Mouse (Mus musculus): Measurements from ENCODE around the gene Sstr5.

Sstr5 gene

DNA sequence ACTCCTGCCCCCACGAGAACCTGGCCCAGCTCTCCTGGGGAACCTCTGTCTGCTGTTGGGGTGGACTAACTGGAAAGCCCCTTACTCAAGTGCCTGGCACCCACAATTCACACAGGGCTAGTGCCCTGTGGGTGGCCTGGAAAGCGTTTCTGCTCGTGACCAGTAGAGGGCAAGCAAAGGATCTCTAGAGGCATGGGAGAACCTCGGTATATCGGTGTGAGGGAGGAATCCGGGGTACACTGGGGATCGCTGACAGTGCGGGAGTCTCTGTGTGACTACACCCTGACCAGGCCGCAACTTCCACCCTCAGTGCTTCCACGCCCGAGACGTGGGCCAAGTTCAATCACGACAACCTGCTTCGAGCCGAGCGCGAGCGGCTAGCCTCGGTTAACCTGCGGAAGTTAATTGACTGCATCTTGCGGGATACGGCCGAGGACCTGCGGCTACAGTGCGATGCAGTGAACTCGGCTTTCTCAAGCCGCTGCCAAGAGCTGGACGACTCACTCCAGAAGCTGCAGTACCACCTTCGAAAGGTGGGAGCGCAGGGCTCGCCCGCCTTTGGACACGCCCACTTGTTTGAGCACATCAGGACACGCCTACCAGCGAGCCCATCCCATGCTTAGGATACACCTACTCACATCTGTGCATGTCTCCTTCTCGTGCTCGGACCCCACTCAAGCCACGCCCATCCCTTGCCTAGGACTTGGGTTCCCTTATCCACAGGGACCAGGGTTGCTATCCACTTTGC is 22.6 kb downstream of the Sstr5 start:
- ATAC-seq (ENCODE audit: low TSS enrichment): peak; percentile 71; the same call in 1 of the 2 replicates

DNA sequence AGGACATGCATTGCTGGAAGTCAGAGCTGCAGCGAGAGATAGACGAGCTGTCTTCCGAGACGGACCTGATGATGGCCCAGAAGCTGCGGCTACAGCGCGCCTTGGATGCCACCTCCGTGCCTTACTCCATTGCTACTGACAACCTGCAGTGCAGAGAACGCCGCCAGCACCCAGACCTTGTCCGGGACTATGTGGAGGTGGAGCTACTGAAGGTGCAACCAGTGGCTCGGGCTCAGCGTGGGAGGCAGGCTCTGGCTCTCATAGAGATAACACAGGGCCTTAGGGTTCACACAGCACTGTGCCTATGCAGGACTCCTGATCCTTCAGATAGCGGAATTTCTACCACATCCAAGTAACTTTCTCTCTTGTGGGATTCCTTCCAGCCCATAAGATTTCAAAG is 25.0 kb downstream of the Sstr5 start:
- no peak for ATAC-seq (ENCODE audit: low TSS enrichment)

DNA sequence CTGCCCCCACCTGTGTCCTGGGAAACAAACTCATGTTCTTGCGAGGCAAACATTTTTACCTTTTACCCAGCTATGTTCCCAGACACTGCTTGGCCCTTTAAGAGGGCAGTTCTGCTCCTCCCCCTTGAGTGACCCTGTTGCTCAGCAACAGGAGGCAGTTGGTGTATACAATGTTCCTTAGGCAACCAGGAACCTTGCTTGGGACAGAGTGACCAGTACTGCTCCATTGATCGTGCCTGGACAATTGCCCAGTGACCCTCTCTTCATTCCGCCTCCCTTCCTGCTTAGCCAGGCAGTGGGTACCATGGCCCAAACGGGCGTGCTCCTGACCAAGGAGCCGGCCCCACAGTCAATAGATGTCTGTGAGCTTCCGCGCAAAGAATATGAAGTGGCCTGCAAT is 25.7 kb downstream of the Sstr5 start:
- no peak for ATAC-seq (ENCODE audit: low TSS enrichment)

DNA sequence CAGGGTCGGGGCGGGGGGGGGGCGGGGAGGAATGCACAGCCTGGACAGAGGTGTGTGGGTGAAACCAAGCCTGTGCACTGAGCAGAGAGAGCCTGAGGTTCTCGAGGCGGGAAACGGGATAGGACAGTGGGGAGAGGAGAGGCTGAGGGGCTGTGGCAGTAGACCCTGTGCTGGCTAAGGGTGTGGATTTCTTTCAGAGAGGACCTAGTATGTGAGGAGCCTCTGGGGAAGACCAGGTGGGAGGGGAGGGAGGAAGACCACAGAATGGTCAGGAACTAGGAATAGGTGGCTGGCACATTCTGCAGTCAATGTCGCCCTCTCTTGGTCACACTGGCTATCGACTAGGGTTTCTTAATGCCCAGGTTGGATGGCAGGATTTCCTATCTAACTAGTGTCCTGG is 27.3 kb downstream of the Sstr5 start:
- 0 out of 2 replicates have a peak, but pooled peaks have one; percentile 29 for ATAC-seq (ENCODE audit: low TSS enrichment)

DNA sequence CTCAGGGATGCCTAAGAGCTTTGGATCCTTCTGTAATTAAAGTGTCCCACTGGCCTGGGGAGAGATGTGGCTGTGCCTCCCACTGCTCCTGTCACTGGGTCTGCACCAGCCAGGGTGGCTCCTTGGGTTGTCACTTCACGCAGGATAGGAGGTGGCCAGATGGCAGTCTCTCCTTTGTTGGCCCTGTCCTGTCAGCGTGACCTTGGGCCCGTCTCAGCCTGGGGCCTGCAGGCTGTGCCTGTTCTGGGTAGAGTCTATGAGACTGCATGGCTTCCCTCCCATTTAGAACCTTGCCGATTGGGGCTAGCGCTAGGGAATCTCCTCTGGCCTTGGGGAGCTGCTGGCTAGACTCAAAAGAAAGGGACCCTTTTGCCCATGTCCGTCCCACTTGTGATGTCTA is 28.8 kb downstream of the Sstr5 start:
- ATAC-seq (ENCODE audit: low TSS enrichment): no peak

DNA sequence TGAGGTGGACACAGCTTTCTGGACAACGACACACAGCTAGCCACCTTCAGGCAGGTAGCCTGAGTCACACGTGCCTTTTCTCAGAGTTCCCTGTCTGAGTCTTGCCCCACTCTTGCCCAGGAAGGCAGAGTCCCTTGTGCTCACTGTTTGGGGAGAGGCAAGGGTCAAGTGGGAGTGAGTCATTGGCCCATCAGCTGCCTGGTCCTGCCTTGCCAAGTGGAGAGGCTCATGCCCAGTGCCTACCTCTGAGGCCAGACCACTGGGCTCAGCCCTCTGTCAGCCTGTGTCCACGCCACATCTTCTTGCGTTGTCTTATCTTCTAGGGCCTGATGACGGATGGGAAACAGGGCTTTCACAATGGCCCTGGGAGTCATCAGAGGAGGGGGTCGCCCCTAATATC is 29.3 kb downstream of the Sstr5 start:
- ATAC-seq (ENCODE audit: low TSS enrichment): no peak

DNA sequence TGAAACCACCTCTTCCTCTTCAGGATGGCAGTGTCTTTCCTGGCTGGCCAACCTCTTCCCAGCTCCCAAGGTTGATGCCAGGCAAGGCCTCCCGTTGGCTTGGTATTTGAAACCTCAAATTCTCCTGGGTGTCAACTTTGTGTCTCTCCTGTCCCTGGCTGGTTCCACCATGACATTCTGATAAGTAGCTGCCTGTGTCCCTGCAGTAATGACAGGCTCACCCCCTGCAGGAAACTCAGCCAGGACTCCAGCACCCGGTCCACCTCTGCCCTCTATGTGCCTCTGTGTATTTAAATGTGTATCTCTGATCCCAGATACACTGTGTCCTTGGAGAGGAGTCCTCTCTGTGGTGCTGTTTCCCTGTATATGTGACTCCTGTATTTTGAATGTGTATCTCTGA is 30.8 kb downstream of the Sstr5 start:
- no peak for ATAC-seq (ENCODE audit: low TSS enrichment)

DNA sequence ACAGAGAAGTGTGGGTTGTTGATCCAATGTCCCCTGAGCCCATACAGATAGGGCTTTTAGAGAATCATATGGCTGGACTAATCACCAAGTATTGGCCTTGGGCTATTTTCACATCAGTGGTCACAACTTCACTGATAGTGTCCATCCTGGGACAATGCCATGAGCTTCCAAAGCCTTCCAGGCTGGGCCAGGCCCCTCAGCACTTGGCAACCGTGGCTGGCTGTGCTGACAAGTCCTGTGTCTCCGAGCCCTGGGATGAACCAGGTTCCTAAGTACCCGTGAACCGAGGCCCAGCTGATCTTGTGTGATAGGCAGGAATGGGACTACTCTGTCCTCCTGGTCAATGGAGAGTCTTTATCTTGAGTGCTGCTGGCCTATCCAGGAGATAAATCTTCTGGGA is 33.0 kb downstream of the Sstr5 start:
- ATAC-seq (ENCODE audit: low TSS enrichment): no peak

DNA sequence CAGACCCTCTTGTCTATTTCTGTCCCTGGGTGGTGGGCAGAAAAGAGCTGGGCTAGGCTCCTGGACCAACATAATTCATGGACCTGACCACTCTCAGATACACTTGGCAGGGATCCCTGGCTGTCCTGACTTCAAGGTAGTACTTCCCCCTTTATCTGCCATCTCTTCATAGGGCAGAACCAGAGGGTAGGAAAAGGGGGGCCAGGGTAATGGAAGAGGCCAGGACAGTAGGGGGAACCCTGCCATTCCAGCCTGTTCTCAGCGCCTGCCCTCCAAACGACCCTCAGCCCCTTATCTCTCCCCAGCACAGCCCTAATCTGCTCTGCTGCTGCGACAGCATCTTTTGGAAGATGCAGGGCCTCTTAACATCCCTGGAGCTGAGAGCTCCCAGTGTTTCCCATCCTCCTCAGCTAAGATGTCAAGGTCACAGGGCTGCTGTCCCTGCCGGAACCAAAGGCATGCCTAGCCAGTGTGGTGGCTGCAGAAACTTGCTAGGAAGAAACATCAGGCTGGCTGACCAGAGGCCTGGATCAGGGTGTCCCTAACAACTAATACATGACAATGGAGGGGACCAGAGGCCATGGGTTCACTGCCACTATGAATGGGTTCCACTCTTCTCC is 33.7 kb downstream of the Sstr5 start:
- no peak for ATAC-seq (ENCODE audit: low TSS enrichment)

DNA sequence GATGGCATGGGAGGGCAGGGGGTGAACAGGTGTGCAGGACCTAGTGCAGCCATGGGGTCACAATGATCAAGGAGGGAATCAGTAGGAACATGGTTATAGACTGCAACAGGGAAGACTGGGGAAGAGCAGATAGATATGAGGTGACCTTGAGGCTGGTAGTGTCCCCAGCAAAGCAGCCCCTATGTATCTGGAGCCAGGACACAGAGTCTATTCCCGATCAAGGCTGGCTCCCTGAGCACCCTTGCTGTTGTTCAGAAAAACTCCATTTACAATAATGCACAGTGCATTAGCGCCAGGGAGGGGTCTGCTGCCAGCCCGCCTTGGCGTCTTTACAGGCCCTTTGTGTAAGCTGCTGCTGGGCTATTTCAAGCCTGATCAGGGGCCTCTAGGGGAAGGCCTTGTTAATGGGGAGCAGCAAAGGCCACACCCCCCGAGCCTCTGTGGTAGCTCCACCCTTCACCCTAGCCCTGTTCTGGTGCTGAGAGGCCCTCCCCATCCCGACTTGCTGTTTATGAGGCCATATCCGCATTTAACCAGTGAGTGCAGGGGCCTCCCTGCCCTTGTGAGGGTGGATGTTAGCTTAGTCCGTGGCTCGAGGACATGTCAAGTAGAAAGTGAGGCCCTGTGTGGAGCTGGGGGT is 34.7 kb downstream of the Sstr5 start:
- ATAC-seq (ENCODE audit: low TSS enrichment): no peak

DNA sequence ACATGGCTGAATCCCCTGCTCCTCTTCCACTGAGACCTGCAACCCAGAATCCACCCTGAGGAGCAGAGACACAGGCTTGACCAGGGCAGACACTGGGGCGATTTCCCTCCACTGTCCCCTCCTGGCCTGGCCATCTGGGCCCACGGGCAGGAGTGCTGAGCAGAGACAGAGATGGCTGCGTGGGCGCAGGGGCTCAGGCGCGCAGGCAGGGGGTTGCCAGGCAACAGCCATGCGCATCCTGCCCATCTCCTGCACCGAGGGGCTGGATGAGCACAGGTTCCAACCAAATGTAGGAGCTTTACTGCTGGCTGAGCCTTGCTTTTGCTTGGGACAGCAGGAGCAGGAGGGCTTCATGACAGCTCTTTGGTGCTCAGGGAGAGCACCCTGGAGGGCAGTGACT is 40.5 kb downstream of the Sstr5 start:
- peak; percentile 70 for ATAC-seq (ENCODE audit: low TSS enrichment)

DNA sequence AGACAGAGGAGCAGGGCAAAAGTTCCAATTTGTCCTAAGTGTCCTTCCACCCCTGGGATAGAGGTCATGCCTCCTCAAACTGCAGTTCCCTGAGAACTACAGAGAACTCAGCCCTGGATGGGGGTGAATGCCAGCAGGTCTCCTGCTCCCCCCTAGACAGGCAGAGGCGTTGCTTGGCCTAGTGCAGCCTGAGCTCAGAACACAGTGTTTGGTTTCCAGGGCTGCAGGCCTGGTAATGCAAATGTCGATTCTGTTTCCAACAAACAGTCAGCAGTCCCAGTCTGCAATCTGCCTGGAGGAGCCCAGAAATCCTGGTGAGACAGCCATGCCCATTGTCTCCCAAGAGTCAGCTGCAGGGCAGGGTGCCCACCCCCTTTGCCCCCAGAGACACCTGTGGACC is 42.8 kb downstream of the Sstr5 start, which contains the start of gene Tekt4:
Gene Tekt4, plus strand, starts transcription at position 344 of the 400 bp plus-strand sequence.
- ATAC-seq (ENCODE audit: low TSS enrichment): peak; percentile 64; the same call in 1 of the 2 replicates

DNA sequence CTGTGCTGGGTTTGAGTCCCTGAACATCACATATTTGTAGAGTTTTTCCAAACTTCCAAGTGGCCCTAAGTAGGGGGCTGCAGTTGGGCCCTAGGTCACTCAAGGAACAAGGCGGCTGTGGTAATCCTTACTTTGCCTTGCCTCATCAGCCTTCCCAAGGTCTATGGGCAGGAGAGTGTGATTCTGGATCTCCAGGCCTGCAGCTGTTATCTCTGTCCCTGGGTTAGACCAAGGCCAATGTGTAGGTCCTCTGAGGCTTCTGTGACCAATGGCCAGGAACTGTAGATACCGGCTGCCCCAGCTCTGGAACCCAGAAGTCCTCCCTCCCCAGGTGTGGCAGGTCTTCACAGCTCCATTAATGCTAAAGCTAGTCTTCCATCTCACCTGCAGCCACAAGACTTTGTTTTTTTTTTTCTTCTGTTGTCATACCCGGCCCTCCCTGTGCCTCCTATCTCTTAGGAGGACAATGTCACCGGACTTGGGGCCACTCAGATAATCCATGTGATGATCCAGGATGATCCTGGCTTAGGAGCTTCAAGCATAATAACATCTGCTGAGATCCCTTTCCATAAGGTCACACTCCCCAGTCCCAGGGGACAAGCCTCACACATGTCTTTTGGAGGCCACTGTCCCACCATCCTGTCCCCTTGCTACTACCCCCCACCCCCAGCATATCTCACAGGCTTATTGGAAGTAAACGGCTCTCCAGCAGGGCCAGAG is 44.7 kb downstream of the Sstr5 start:
- ATAC-seq (ENCODE audit: low TSS enrichment): no peak

DNA sequence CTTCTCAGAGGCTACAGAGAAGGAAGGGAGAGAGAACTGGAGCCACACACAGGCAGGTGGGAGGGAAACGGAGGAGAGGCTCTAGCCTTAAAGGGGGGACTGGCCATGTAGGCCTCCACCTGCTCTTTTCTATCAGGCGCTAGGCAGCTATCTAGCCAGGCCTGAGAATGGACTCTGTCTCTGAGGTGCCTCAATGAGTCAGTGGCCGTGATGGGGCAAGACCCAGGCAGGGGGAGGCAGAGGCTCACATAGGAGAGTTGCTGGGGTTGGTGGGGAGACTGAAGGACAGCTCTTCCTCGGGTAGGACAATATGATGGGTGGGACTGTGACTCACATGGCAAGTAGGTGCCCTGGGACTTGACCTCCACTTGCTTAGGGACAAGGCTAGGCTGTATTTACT is 46.8 kb downstream of the Sstr5 start:
- ATAC-seq (ENCODE audit: low TSS enrichment): no peak

DNA sequence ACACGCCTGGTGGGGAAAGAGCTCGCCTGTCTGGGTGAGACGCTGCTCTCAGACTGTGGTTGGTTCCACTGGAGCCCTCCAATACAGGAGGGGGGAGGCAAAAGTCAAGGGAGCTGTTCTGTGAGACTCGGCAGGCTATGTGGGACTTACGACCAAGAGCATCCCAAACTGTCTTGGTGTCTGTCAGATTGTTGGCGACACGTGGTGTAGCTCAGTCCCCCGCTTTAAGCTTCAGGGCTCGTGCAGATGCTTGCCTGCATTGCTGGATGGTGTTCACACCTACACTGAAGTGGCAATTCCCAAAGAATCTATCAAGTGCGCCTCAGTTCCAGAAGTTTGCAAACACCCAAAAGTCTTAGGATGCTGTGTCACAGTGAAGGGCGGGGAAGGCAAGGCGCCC is 49.2 kb downstream of the Sstr5 start:
- ATAC-seq (ENCODE audit: low TSS enrichment): peak; percentile 57; the same call in 1 of the 2 replicates

DNA sequence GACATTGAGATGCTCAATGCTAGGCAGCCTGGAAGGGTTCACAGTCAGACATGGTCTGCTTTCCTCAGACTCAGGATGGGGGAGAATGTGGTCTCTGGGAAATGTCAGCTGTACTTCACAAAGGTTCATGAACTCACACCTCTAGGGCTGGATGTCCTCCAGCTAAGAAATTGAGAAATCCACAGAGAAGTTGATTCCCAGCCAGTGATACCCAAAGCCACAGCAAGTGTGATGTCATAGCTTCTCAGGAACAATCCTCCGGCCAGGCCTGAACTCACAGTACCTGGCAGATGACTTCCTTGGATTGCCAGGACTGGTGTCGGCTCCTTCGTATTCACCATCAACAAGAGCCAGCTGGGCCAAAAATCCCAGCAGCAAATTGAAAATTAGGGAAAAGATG is 51.2 kb downstream of the Sstr5 start:
- no peak for ATAC-seq (ENCODE audit: low TSS enrichment)

DNA sequence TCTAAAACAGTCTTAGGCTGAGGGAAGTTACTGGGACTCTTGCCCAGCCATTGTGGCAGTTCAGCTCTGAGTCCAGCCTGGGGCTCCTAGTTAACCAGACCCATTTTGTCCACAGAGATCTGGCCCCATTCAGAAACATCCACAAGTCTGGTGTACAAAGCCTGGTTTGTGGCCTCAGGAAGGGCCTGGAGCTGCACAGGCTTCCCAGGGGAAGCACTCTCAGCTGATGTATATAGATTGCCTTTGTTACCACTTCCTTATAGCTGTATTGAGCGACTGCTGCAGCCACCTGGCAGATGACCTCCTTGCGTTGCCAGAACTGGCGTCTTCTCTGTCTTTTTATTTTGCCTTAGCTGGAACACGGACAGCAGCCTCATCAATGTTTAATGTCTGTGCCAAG is 52.0 kb downstream of the Sstr5 start:
- no peak for ATAC-seq (ENCODE audit: low TSS enrichment)

DNA sequence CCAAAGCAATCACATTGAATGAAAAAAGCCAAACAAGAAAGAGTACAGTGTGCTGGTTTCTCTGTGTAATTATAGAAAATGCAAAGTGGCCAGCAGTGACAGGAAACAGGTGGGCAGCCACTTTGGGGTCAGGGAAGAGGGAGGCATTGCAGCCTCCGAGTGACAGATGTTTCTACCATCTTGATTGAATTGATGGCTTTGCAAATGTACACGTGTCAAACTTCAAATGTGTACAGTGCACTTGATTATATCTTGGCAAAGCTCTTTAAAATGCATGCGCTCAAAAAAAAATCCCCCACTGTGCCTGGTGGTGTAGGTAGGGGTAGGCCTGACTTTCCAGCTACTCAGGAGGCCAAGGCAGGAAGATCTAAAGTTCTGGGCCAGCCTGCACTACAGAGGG is 54.2 kb downstream of the Sstr5 start:
- ATAC-seq (ENCODE audit: low TSS enrichment): no peak

DNA sequence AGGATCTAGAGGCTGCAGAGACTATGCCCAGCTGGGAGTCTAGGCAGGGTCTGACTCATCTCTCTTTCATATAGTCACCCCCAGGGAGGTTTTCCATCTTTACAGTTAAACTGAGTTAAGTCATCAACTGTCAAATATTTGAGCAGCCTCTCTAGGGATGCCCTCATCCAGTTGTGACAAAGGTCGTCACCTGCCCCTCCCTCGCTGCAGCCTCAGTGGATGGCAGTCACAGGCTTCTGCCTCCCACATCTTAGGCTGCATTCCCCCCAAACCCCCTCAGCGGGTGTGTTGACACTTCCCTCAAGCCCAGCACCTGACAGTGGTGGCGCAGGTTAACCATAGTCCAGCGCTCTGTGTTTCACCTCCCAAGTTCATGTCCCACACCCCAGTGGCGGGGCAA is 55.7 kb downstream of the Sstr5 start:
- no peak for ATAC-seq (ENCODE audit: low TSS enrichment)

All from frontal cortex, adult (tissue).